Mouse (Mus musculus) megakaryocyte, adult 5-6 weeks (primary cell): ENCODE results near the gene Vps50. TPM values are rescaled to one million over a fixed set of nuclear protein-coding genes. Genes with fewer than 3 reads are reported as not detected.

ENCODE experiments used
- ATAC-seq: 2 replicates; pipeline ENCODE4 v1.8.0; 2016; ENCODE audit warnings: mild to moderate bottlenecking, inconsistent platforms; ENCODE audit not compliant: poor library complexity, severe bottlenecking
- total RNA-seq, 2 experiments: library from RNA; stranded (forward) in 1 of 2; stranded (reverse) in 1 of 2; fragments of 153-499, 151-499 nt in 1 of 2; fragments of 221-1000, 200-1000 nt in 1 of 2; gene quantifications; 2 replicates each; pipeline versions ENCODE4 v1.2.3 to v1.2.4; 2015 to 2017

Gene Vps50
- total RNA-seq, 2 experiments from 2014 or later: 38.0 to 48.5 TPM

DNA sequence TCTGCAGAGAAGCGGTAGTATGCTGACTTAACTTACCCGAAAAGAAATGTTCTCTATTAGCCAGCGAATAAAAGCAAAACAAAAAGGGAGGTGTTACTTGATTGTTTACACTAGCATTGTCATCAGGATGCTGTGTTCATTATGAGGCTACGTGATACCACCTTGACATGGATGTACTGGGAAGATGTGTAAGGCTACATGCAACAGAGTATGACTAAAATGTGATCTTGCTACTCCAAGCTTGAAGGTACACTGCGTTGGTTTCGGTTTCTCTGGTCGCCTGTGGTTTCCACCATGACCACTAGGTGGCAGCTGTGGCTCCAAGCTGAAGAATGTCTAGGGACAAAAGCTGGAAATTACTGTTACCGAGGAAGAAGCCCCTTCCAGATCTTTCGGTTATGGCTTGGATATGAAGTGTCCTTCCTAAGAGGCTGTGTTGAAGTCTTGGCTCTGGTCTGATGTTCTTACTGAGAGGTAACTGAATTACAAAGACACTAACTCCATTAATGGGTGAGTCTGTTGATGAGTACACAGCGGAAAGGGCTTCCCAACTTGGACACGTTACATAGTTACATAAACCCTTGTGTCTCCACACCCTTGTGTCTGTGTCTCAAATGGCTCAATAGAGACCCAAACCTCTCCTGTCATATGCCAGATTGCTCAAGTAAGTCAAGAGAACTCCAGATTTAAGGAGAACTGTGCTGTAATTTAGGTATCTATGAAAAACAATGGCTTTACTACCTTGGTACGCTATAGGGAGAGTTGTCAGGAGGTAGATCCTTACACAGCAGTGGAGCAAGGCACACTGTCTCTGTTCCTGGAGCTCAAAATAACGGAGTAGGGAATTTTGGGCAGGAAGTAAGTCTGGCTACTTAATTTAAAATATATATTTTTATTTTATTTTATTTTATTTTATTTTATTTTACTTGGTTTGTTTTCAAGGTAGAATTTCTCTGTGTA, 122.5 kb downstream of the Vps50 start:
- peak; percentile 100 for ATAC-seq

Other genes with a start within 250 kb of the Vps50 start
- 107 and 110 TPM in 2 replicates for gene Samd9l, start 98.8 kb upstream of the Vps50 start, total RNA-seq (2015)
- gene Samd9l, start 98.8 kb upstream of the Vps50 start, total RNA-seq (2017): 131 and 141 TPM in 2 replicates
- 0.07 and 0.22 TPM in 2 replicates for gene Hepacam2, start 84 bp upstream of the Vps50 start, total RNA-seq (2015)
- gene Hepacam2, start 84 bp upstream of the Vps50 start, total RNA-seq (2017): 0.18 and 0.98 TPM in 2 replicates